Mouse (Mus musculus): ENCODE data around the gene Cda. TPM values are rescaled to one million over a fixed set of nuclear protein-coding genes. Genes with fewer than 3 reads are reported as not detected.

Cda gene
- total RNA-seq (2023) = not detected

GRCm38 (mm10) chr4:138367641-138368497 is at the start of gene Cda:
Cda (minus strand) TSS chr4:138367992.

GRCm38 (mm10) chr4:138395971-138396645 is 28.3 kb upstream of the Cda start, which contains the start of gene Fam43b:
Fam43b (minus strand) TSS chr4:138396528.

GRCm38 (mm10) chr4:138326077-138326695 is 41.6 kb downstream of the Cda start, which contains the start of gene Pink1:
Pink1 (minus strand) TSS chr4:138326307.

GRCm38 (mm10) chr4:138304340-138305104 is 63.3 kb downstream of the Cda start, which contains the start of gene Ddost:
Ddost (plus strand) TSS chr4:138304730.

Other genes starting within 250 kb of the Cda start
- gene Hp1bp3, start 151.7 kb downstream of the Cda start, total RNA-seq (2023) = 211 TPM
- 0.76 TPM for gene Sh2d5, start 117.6 kb downstream of the Cda start, total RNA-seq (2023)
- gene Kif17, start 117.6 kb downstream of the Cda start, total RNA-seq (2023) = not detected
- gene Ddost, start 63.3 kb downstream of the Cda start, total RNA-seq (2023) = 57.0 TPM
- 75.2 TPM for gene Pink1, start 41.7 kb downstream of the Cda start, total RNA-seq (2023)
- not detected for gene Fam43b, start 28.5 kb upstream of the Cda start, total RNA-seq (2023)
- gene Mul1, start 66.7 kb upstream of the Cda start, total RNA-seq (2023) = 41.4 TPM
- gene Camk2n1, start 86.3 kb upstream of the Cda start, total RNA-seq (2023) = 1.9 TPM